Mouse (Mus musculus): ENCODE results near the gene Fryl. TPM values are rescaled to one million over a fixed set of nuclear protein-coding genes. Genes with fewer than 3 reads are reported as not detected.

Fryl gene
- total RNA-seq, 2 experiments from 2014 or later = 28.9 to 32.8 TPM

- no peak for DNase-seq (ENCODE audit: low spot score in 2 of 2)
These were observed 33.4 kb downstream of the Fryl start for GRCm38 (mm10) chr5:73223065-73223464.

GRCm38 (mm10) chr5:73222397-73222796 is 34.0 kb downstream of the Fryl start:
- no peak for DNase-seq (ENCODE audit: low spot score in 2 of 2)

- DNase-seq (ENCODE audit: low spot score in 2 of 2) = no peak
These were observed 34.6 kb downstream of the Fryl start for GRCm38 (mm10) chr5:73221826-73222225.

GRCm38 (mm10) chr5:73219716-73220115 is 36.7 kb downstream of the Fryl start:
- no peak for DNase-seq (ENCODE audit: low spot score in 2 of 2)

GRCm38 (mm10) chr5:73218065-73218464 is 38.4 kb downstream of the Fryl start:
- DNase-seq (ENCODE audit: low spot score in 2 of 2) = no peak

- DNase-seq (ENCODE audit: low spot score in 2 of 2) = no peak
These were observed 39.3 kb downstream of the Fryl start for GRCm38 (mm10) chr5:73217116-73217515.

- DNase-seq (ENCODE audit: low spot score in 2 of 2) = no peak
These were observed 40.4 kb downstream of the Fryl start for GRCm38 (mm10) chr5:73216014-73216413.

- no peak for DNase-seq (ENCODE audit: low spot score in 2 of 2)
These were observed 44.0 kb downstream of the Fryl start for GRCm38 (mm10) chr5:73212446-73212845.

GRCm38 (mm10) chr5:73211961-73212360 is 44.5 kb downstream of the Fryl start:
- no peak for DNase-seq (ENCODE audit: low spot score in 2 of 2)

- DNase-seq (ENCODE audit: low spot score in 2 of 2) = no peak
These were observed 45.5 kb downstream of the Fryl start for GRCm38 (mm10) chr5:73210971-73211315.

GRCm38 (mm10) chr5:73210127-73210970 is 46.1 kb downstream of the Fryl start:
- DNase-seq (ENCODE audit: low spot score in 2 of 2) = no peak

- DNase-seq (ENCODE audit: low spot score in 2 of 2) = no peak
These were observed 47.0 kb downstream of the Fryl start for GRCm38 (mm10) chr5:73209201-73210096.

GRCm38 (mm10) chr5:73208645-73209044 is 47.8 kb downstream of the Fryl start:
- DNase-seq (ENCODE audit: low spot score in 2 of 2) = no peak

GRCm38 (mm10) chr5:73206722-73207121 is 49.7 kb downstream of the Fryl start:
- DNase-seq (ENCODE audit: low spot score in 2 of 2) = no peak

GRCm38 (mm10) chr5:73205996-73206629 is 50.3 kb downstream of the Fryl start:
- DNase-seq (ENCODE audit: low spot score in 2 of 2) = no peak

GRCm38 (mm10) chr5:73205050-73205449 is 51.4 kb downstream of the Fryl start:
- DNase-seq (ENCODE audit: low spot score in 2 of 2) = no peak

GRCm38 (mm10) chr5:73202498-73202897 is 53.9 kb downstream of the Fryl start:
- no peak for DNase-seq (ENCODE audit: low spot score in 2 of 2)

- no peak for DNase-seq (ENCODE audit: low spot score in 2 of 2)
These were observed 54.3 kb downstream of the Fryl start for GRCm38 (mm10) chr5:73202077-73202476.

- no peak for DNase-seq (ENCODE audit: low spot score in 2 of 2)
These were observed 55.7 kb downstream of the Fryl start for GRCm38 (mm10) chr5:73200387-73201384.

GRCm38 (mm10) chr5:73199586-73199985 is 56.8 kb downstream of the Fryl start:
- no peak for DNase-seq (ENCODE audit: low spot score in 2 of 2)
